Mouse (Mus musculus): ENCODE measurements around the gene Rapgef4.
A peak's percentile ranks its signal among the peaks of the same experiment; 100 is the strongest.

- TF ChIP-seq CTCF (IDR thresholded peaks at IDR 0.05) (no peak), EP300 (IDR thresholded peaks at IDR 0.05) (peak; percentile 89)
Observed at GRCm38 (mm10) chr2:72169451-72170100, 188.5 kb downstream of the Rapgef4 start.

All from lung, postnatal 0 days (tissue).